Mouse (Mus musculus) adrenal gland, postnatal 36 days (tissue): ENCODE results near the gene Nrg3. TPM values are rescaled to one million over a fixed set of nuclear protein-coding genes. Genes with fewer than 3 reads are reported as not detected.
"Not testable (repeated sequence)": the region's sequence is repeated elsewhere in the genome, so short reads cannot be mapped to it uniquely, and the experiment has no call there.

ENCODE experiments used
- DNase-seq, 2 experiments: peaks; one replicate each; pipeline ENCODE4 v3.0.0; 2021; ENCODE audit warnings: mixed read lengths in 1 of 2
- total RNA-seq, 2 experiments: library from RNA; stranded (reverse); gene quantifications; 2 replicates each; pipeline ENCODE4 v1.2.3; 2021

Nrg3 gene
- total RNA-seq, 2 experiments from 2014 or later: 2.5 to 3.3 TPM

DNA sequence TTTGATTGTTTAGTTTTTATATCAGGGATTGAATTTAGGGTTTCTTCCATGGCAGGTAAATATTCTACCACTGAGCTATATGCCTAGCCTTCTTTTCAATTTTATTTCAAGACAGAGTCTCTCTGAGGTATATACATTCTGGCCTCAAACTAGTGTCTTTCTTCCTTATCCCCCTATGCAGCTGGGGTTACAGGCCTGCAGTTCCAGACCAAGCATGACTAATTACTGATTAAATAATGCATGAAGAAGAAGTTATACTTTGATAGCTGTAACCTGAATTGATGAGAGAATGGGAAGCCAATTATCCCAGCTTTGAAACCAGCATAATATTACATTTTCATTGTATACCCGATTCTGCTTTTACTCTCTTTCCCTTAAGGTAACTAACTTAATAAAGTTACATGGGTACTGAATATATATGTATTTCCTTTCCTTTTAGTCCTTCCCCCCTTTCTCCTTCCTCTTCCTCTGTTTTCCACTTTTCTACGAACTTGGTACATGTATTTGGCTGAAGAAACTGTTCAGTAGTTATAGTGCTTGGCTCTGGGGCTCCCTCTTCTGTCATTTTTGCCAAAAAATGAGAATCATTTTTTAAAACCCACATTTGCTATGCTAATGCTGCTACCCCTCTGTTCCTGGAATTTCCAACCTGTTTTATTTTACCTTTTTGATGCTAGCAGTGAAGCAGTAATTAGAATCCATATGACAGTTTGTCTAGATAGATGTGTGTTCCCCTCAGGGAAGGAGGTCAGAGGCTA lies 843.8 kb downstream of the Nrg3 start:
- no peak for DNase-seq

DNA sequence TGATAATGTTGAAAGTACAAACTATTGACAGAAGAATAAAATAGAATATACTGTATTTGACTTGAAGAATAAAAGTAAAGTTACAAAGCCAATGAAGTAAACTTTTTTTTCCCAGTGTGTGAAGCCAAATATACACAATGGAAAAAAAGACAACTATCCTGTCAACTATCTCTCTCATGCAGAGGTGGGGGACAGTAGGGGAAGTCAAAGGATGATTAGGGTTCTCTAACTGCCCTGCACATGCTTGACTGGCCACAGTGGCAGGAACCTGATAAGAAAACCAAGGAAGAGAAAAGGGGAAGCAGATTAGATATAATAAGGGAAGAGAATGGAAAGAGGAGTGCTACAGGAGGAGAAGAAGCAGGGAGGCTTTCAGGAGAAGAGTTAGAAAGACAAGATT lies 855.9 kb downstream of the Nrg3 start:
- no peak for DNase-seq

DNA sequence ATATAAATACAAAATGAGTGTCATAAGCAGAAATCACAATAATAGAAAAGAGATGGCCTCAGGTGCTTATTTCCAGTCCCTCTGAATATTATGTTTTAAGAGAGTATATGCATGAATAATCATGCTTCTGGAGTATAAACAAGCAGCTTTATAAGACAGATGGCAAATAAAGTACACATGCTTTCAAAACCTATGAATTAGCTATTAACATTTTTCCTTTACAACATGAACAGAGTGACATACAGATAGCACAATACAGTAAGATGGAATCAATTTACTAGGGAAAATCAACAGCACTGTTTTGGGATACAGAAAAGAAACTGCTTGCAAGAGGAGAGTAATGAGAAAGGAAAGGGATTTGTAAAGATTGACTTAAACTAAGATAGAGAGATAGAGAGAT lies 875.2 kb downstream of the Nrg3 start:
- DNase-seq: no peak

DNA sequence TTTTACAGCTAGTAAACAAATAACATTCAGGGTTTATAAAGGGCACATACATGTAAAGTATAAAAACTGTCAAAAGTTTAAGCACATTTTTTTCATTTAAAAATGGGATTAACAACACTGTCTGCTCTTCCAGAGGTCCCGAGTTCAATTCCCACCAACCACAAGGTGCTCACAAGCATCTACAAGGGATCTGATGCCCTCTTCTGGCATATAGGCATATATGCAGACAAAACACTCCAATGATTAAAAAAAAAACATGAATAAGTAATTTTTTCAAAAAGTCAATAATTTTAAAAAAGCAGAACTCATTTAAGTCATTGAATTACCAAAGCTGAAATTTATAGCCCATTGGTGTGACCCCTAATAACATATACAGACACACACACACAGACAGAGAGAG lies 878.6 kb downstream of the Nrg3 start:
- DNase-seq: no peak

- no peak for DNase-seq
These were observed 896.1 kb downstream of the Nrg3 start for GRCm38 (mm10) chr14:38576796-38577195.

GRCm38 (mm10) chr14:38568184-38568583 lies 904.7 kb downstream of the Nrg3 start:
- DNase-seq: no peak

- no peak for DNase-seq
These were observed 906.7 kb downstream of the Nrg3 start for GRCm38 (mm10) chr14:38566182-38566581.

- no peak for DNase-seq
These were observed 918.3 kb downstream of the Nrg3 start for GRCm38 (mm10) chr14:38554636-38555035.

DNA sequence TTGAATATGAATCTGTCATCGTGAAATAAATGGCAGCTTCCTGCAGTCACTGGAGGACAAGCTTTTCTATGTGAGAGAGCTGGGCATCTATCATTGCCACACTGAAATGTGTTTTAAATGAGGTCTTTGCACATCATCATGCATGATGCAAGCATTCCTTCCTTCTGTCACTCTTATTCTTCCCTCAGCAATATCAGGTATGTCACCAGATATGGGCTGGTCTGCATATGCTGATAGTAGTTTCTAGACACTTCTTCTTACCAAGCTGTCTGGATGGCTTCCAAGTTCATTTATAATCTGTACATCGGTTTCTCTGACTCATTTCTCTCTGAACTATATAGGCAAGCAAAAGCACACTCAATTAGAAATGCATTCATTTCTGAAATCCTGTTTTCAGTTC lies 925.6 kb downstream of the Nrg3 start:
- no peak for DNase-seq

- no peak for DNase-seq
These were observed 937.7 kb downstream of the Nrg3 start for GRCm38 (mm10) chr14:38535181-38535580.

DNA sequence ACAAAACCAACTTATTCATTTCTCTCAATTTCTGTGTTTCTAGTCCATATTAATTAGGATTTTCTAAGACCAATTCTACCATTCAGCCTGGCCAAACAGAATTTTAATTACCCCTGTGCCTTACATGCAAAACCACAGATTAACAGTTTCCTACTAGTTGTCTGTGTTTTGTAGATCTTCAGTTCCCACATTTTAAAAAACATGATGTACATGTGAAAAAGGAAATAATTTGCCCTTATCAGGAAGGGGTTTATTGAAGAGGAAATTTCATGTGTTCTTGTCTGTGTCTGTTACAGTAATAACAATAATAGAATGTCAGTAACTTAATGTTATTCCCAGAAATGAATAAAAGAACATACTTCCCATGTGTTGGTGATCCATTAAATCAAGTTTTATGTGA lies 939.4 kb downstream of the Nrg3 start:
- DNase-seq: no peak

GRCm38 (mm10) chr14:38516232-38516631 lies 956.7 kb downstream of the Nrg3 start:
- no peak for DNase-seq

DNA sequence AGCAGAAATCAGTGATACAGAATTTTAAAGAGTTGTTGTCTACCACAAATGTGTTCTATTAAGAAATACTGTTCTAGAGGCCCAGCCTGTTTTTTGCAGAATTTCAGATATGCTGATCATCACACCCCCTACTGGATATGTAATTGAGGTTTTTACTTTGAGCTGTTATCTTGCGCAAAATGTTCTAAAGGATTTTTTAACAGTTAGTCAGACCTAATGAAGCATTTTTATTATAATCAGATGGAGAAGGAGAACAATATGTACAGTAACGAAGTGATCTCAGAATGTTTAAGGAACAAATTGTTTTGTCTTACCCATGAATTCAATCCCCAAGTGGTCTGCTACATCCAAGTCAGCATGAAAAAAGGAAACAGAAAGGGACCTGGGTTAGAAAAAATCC lies 963.9 kb downstream of the Nrg3 start:
- DNase-seq: no peak

DNA sequence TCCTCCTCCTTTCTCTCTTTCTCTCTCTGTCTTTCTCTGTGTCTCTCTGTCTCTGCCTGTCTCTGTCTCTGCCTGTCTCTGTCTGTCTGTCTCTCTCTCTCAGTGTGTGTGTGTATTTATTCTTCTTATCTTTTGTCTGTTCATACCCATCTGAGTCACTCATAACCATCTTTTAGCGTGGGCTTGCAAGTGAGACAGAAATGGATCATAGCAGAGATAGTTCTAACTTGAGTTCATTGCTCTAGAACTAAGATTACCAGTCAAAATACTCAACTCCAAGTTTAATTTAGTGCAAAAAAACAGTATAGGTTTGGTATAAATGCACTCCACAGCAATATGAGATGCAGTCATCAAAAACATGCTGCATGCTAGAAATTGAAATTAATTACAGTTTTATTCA lies 977.9 kb downstream of the Nrg3 start:
- DNase-seq: no peak

GRCm38 (mm10) chr14:38447086-38447485 lies 1025.8 kb downstream of the Nrg3 start:
- no peak for DNase-seq

DNA sequence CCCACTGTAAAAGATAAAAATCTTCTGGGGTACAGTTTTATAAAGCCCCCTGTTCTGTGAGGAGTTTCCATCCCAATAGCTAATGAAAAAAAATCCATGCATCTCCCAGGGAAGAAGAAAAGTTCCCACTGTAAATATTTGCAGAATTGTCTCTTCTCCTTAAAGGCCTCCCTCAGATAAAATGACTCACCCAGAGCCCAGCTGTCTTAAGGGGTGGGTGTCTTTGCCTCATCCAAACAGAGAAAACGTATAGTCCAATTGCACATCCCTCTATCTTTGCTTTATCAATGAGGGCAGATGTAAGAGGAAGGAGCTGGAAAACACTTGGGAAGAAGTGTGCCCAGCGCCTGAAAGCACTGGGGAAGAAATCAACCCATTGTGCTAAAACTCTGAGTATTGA lies 1028.1 kb downstream of the Nrg3 start:
- no peak for DNase-seq

GRCm38 (mm10) chr14:38433793-38434589 lies 1038.9 kb downstream of the Nrg3 start:
- no peak for DNase-seq

DNA sequence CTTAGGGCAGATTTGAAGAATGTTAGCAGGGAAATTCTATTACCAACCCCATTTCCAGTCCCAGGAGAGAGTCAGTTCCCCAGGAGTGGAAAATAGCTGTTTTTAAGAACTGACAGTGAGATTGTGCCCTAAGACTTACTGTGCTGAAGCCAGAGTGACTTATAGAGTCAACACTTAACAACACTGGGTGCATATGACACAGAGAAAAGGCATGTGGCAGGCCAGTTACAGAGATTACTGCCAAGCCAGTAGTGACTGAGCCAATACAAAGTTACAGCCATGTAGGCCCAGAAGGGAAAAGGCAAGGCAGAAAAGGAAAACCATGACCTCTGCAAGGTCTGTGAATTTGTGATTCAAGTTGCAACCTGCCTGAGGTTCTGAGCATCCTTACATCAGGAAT lies 1098.2 kb downstream of the Nrg3 start:
- DNase-seq: no peak

DNA sequence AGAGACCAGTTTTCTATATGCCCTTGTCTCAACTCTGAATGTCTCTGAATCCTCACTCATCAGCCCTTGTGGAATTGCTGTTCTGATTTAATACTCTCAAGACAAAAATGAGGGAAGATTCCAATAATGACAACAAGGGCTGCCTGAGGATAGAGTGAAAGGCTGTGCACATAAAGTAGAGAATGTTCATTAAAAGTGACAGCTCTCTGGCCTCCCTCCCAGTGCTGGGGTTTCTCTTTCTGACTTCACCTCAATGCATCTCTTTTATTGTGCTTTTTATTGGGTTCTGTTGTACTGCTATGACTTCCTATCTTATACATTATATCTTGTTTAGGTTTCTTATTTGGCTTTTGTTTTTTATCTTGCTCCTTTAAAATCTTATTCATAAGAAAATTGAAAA lies 1131.9 kb downstream of the Nrg3 start:
- no peak for DNase-seq

DNA sequence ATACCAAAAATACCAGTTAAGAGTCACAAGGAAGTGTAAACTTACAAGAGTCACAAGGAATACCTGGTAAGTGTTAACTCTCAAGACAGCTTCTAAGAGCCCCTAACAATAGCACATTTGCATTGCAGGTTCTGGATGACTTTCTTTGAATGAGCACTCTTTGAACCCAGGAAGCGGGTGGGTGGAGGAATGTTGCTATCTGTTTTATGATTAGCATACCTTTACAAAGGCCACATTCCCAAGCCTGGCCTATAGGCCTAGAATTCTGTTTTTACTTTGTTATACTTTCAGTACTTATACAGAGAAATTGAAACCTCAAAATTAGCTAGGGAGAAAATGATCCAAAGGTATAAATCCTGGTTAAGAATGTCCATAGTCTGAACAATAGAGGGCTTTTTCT lies 1150.0 kb downstream of the Nrg3 start:
- DNase-seq: not testable (repeated sequence)

- no peak for DNase-seq
These were observed 1152.1 kb downstream of the Nrg3 start for GRCm38 (mm10) chr14:38320619-38321340.
